Mouse (Mus musculus) frontal cortex, adult (tissue): Measurements from ENCODE around the gene Dctn3.

Experiments used
- ATAC-seq: cut with Nextera tagmentation; 2 replicates; pipeline ENCODE4 v1.9.2; 2017; ENCODE audit warnings: mild to moderate bottlenecking, moderate library complexity, mixed read lengths; ENCODE audit not compliant: low TSS enrichment

Dctn3 gene

GRCm38 (mm10) chr4:41671963-41672480 lies 50.9 kb downstream of the Dctn3 start:
- no peak for ATAC-seq

- ATAC-seq, result no peak
Observed at GRCm38 (mm10) chr4:41671500-41671899, 51.5 kb downstream of the Dctn3 start.

GRCm38 (mm10) chr4:41670836-41671235 lies 52.1 kb downstream of the Dctn3 start:
- no peak for ATAC-seq

GRCm38 (mm10) chr4:41666646-41667045 lies 56.3 kb downstream of the Dctn3 start:
- no peak for ATAC-seq

- ATAC-seq, result 0 out of 2 replicates have a peak, but pooled peaks have one; percentile 21
Observed at GRCm38 (mm10) chr4:41665009-41665675, 57.8 kb downstream of the Dctn3 start.
